Mouse (Mus musculus) lung, adult 2 months (tissue): ENCODE data around the gene Smarca5. TPM values are rescaled to one million over a fixed set of nuclear protein-coding genes. Genes with fewer than 3 reads are reported as not detected.
A peak's percentile ranks its signal among the peaks of the same experiment; 100 is the strongest.

Source experiments
- DNase-seq: peaks from one replicate; pipeline ENCODE4 v3.0.0; 2022
- H3K4me1 ChIP-seq: fragments of 200-500 bp; 2 replicates; pipeline ENCODE4 v1.6.1; 2011; ENCODE audit warnings: low read length; ENCODE audit not compliant: control insufficient read depth, insufficient read depth
- H3K4me3 ChIP-seq: fragments of 200-500 bp; replicated peaks from 2 replicates; pipeline ENCODE3; 2011; ENCODE audit warnings: low read depth, mild to moderate bottlenecking, control low read depth, low read length; ENCODE audit errors: extremely low read depth
- CTCF ChIP-seq: fragments of 200-500 bp; IDR thresholded peaks from 2 replicates; pipeline ENCODE4 v1.5.1; 2011; ENCODE audit warnings: mild to moderate bottlenecking, low read length, control low read depth; ENCODE audit not compliant: insufficient read depth
- POLR2A ChIP-seq: fragments of 200-500 bp; IDR thresholded peaks from 2 replicates; pipeline ENCODE4 v1.6.1; 2011; ENCODE audit warnings: low read depth, mild to moderate bottlenecking, control low read depth, low read length, borderline replicate concordance; ENCODE audit errors: extremely low read depth
- WGBS: fragments of 180-500 bp; shearing (Covaris S2); methylation state at CpG from one replicate; pipeline ENCODE4 v1.1.7; 2018; 5-methylcytosine and 5-hydroxymethylcytosine counted together
- polyA plus RNA-seq: library from polyadenylated mRNA; depleted of rRNA; stranded (reverse); fragments of >200 nt; gene quantifications from 2 replicates; pipeline ENCODE4 v1.2.3, GENCODE M21; 2012

The Smarca5 gene
- polyA plus RNA-seq, 1 experiment, result 6.5 TPM

DNA sequence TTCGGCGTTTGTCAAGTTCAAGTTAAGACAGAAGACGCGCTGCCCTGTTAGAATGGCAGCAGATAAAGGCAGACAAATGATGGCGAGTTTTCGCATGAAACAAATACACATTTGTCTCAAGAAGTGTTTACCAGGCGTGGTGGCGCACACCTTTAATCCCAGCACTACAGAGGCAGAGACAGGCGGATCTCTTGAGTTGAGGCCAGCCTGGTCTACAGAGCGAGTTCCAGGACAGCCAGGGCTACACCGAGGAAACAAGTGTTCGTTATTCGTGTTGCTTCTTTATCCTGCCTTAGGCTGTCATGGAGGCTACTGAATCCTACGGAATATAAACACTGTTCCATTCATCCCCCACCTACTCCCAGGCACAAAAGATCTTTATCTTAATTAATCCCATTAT lies 635 bp upstream of the Smarca5 start:
- 10% methylated on average over 14 of the region's 14 CpGs for WGBS
- TF ChIP-seq CTCF, result no peak
- TF ChIP-seq POLR2A, result no peak
- peaks cover 7% of the 10 kb centered on the region for H3K4me1 ChIP-seq
- H3K4me3 ChIP-seq, result peak overlapping the region; percentile 63
- DNase-seq, result no peak

DNA sequence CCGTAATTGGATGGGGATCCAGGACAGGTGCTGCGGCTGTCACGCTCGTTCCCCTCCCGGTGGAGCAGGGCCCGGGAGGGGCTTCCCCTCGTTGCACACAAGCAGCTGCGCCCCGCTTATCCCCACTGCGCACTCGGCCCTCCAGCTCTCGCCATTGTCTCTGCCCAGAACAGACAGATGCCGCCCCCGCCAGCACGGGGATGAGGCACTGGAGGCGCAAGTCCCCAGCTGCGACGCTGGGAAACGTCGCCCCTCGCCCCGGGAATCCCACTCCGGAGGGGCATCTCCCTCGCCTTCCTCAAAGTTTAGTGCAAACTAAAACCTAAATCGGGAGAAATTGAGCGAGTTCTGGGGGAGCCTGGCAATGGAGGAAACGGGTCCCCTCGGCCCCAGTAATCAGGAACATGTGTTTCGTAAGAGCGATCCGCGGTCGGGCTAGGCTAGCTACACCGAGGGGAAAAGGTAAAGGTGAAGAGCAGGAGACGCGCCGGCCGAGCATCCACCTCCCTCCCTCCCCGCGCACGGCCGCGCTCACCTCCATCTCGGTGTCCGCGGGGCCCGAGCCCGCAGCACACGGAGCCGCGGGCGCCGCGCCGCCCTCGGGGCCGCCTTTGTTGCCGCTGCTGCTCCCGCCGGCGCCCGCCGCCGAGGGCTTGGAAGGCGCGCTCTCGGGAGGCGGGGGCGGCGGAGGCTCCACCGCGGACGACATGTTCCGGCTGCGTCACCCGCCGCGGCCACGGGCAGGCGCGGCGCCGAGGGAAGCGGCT lies 726 bp downstream of the Smarca5 start:
- under 1% methylated on average over 83 of the region's 84 CpGs for WGBS
- TF ChIP-seq CTCF (no peak), POLR2A (no peak)
- Histone ChIP-seq H3K4me1 (peaks cover 7% of the 10 kb centered on the region), H3K4me3 (peak overlapping the region; percentile 91)
- DNase-seq, result peak; percentile 36

DNA sequence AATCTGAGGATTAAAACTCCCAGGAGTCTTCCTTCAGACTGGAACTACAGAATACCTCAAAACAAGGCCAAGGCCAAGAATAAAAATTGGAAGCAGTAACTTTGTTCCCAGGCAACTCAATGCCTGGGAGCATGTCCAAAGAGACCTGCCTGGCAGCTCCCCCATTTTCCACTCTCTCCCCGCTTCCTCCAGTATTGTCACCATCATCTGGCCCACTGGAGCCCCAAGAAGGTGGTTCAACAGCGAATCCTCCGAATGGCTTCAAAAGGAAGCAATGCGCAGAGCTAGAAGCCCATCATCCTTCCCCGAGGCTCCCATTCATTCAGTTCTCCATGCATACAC lies 1.3 kb downstream of the Smarca5 start:
- no peak for DNase-seq
- H3K4me3 ChIP-seq, result peak overlapping the region; percentile 91
- H3K4me1 ChIP-seq, result peaks cover 7% of the 10 kb centered on the region
- under 1% methylated on average over 5 of the region's 5 CpGs for WGBS
- TF ChIP-seq CTCF (no peak), POLR2A (no peak)

DNA sequence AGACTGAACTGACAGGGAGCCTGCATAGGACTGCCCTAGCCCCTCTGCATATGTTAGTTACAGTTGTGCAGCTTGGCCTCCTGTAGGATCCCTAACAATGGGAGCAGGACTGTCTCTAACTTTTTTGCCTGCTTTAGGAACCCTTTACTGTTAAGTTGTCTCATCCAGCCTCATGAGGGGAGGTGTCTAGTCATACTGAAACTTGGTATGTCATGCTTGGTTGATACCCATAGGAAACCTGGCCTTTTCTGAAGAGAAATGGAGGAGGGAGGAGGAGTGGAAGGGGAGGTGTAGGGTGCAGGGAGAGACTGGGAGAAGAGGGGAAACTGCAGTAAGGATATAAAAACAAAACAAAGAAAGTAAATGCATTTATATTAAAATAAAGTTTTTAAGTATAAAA lies 7.0 kb downstream of the Smarca5 start:
- TF ChIP-seq CTCF (no peak), POLR2A (no peak)
- Histone ChIP-seq H3K4me3 (no peak overlapping the region), H3K4me1 (no peaks in the 10 kb centered on the region; the same call in none of the 2 replicates)
- DNase-seq, result no peak

DNA sequence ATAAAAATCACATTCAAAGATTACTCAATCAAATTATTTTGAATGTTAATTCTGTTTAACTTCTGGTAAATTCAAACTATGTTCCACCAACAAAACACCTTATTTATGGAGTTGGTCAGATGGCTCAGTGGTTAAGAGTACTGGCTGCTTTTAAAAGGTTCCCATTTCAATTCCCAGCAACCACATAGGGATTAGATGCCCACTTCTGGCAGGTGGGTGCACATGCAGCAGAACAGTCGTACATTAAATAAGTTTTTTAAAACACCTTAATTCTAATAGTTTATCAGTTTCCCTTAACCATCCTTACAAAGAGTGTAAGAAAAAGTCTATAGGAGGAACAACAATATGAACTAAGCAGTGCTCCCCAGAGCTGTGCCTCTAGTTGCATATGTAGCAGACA lies 24.8 kb downstream of the Smarca5 start:
- Histone ChIP-seq H3K4me3 (no peak overlapping the region), H3K4me1 (no peaks in the 10 kb centered on the region)
- TF ChIP-seq CTCF, result no peak
- no peak for TF ChIP-seq POLR2A
- 91% methylated on average over 1 of the region's 1 CpGs for WGBS
- no peak for DNase-seq

DNA sequence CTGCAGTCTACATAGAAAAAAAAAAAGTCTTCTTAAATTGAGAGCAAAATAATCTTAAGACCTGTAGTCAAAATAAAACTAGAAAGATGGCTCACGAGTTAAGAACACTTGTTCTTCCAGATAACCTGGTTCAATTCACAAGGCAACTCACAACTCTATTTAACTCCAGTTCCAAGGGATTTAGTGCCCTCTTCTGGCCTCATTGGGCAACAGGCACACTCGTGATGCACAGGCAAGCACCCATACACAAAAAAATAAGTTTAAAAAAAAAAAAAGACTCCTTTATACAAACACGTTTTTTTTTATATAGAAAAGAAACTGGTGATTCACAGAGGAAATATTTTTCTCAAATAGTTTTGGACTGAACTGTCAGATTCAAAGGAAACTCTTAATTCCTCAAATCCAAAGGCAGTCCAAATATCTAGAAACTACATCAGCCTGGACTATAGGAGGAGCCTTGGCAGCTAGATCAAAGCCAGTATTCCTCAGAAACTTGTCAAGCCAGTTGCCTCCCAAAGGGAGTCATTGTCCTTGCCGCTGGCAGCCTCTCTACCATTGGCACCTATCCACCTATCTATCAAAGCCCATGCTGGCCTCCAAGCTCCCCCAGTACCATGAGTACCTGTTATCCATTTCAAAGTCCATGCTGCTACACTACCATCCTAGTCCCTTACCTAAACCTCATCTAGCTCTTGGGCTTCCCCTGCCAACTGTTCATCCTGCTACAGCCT lies 28.5 kb downstream of the Smarca5 start:
- WGBS, result 71% methylated on average over 4 of the region's 4 CpGs
- TF ChIP-seq POLR2A (no peak), CTCF (no peak)
- H3K4me3 ChIP-seq, result no peak overlapping the region
- H3K4me1 ChIP-seq, result no peaks in the 10 kb centered on the region
- DNase-seq, result no peak

DNA sequence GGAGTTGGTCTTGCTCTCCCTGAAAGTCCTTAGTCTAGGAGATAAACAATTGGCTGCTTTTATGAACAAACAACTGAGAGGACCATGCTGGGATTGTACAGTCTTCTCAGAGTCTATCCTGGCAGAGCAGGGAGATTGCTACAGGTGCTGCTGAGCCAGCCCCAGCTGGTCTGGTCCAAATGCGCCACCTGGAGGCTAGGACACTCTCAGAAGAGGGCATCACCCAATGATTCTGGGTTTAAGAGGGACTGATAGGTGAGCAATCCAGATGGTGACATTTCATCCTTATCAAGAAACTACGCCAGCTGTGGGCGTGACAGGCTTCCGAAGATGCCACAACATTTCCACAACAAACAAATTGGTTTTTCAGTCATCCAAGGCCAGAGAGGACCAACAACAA lies 51.2 kb downstream of the Smarca5 start:
- 33% methylated on average over 4 of the region's 4 CpGs for WGBS
- TF ChIP-seq CTCF (peak; percentile 72), POLR2A (no peak)
- Histone ChIP-seq H3K4me3 (no peak overlapping the region), H3K4me1 (no peaks in the 10 kb centered on the region)
- peak; percentile 45 for DNase-seq

DNA sequence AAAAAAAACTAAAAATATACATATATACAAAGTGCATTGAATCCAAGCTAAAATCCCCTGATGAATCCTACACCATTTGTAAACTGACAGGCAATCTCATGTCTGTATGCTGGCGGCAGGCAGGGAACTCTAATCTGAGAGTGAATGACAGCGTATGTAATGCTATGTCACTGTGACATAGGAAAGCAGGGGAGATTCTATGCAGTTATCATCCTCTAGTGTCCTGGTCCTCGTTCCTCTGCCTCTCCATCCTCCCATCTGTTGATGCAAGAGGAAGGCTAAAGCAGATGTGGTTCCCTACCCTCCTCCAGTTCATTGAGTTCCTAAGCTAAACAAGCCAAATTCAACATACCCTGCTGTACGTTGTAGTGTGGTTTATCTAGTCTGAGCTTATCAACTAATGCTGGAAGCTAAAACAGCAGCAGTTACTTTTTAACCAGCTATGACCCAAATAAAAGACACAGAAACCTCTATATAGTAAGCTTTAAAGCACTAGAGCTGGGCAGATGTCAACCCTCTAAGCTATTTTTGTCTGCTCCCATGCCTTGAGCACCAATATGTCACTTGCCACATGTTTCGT lies 55.5 kb downstream of the Smarca5 start:
- TF ChIP-seq POLR2A (no peak), CTCF (no peak)
- WGBS, result 66% methylated on average over 5 of the region's 5 CpGs
- DNase-seq, result no peak

DNA sequence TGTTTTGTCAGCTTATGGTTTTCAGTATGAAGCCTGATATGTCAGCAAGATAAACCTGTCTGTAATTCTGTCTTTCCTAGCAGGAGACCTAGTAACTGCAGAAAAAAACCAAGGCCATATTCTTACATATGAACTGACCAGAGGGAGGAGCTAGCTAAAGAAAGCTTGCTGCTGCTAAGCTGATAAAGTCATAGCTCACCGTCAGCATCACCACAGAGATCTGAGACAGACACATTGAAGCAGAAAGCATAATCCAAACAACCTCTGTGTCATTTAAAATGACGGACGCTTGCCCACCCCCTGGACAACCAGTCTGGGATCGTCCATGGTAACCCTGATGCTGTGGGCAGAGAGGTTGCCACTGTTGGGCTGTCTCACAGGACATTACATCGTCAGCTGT lies 56.7 kb downstream of the Smarca5 start:
- no peak for DNase-seq
- Histone ChIP-seq H3K4me3 (no peak overlapping the region), H3K4me1 (no peaks in the 10 kb centered on the region)
- 71% methylated on average over 5 of the region's 5 CpGs for WGBS
- TF ChIP-seq CTCF, result no peak
- no peak for TF ChIP-seq POLR2A

More for the DNA sequence above, 55.5 kb downstream of the Smarca5 start:
- H3K4me3 ChIP-seq, result no peak overlapping the region
- no peaks in the 10 kb centered on the region for H3K4me1 ChIP-seq

DNA sequence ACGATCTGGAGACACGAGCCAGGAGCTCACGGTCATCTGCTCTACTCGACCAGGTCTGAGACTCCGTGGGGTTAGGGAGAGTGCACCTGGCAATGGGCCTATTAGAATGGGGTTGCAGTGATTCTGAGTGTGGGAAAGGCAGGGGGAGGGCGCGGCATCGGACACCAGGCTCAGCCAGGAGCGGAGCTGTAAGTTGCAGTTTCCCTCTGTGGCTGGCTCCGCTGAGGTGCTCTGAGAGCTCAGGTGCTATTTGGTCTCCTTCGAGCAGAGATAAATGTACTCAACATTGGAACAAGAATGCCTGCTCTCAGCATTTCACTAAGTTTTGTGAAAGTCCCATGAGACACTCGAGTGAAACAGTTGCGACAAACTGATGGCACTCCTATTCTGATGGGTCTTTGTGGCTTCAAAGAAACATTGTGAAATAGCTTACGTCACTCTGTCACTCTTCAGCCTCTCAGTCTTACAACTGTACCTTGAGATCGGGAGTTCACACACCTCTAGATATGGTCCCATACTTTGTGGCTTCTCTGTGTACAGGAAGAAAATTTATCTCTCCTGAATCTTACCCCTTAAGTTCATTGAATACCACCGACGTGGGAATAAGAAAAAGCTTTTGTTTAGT lies 69.9 kb downstream of the Smarca5 start:
- no peak for DNase-seq
- Histone ChIP-seq H3K4me3 (peak overlapping the region; percentile 32), H3K4me1 (no peaks in the 10 kb centered on the region)
- 44% methylated on average over 17 of the region's 17 CpGs for WGBS
- TF ChIP-seq CTCF (no peak), POLR2A (no peak)
